17 mouse cellular contexts compared by ENCODE assay signal in genomic region chr8:94674384-94674783, GRCm38 (mm10). TPM values are rescaled to one million over a fixed set of nuclear protein-coding genes. Genes with fewer than 3 reads are reported as not detected.
DNase-seq lines count a peak whose midpoint lies in the region; ATAC-seq and TF ChIP-seq lines count a peak whose summit lies in the region.
"Had no signal": no experiment of that assay in that cellular context is flagged by ENCODE, and none has a peak within 500 bp of the region (broad histone marks: within the 10 kb centered on the region; RNA-seq: fewer than 3 reads in every experiment).

No protein-coding gene starts in this region.

- H3K4me2 ChIP-seq in kidney, embryonic 15.5 days, result no peak overlapping the region
- H3K4me2 ChIP-seq in lung, embryonic 15.5 days, result no peak overlapping the region
- no peak overlapping the region for H3K4me2 ChIP-seq in forebrain, embryonic 16.5 days (ENCODE audit: low read length)
- H3K4me2 ChIP-seq: embryonic facial prominence, embryonic 15.5 days; forebrain, embryonic 12.5 days; liver, embryonic 13.5 days; neural tube, embryonic 15.5 days had no signal

- 69% methylated on average over 5 of the region's 5 CpGs for WGBS in kidney, embryonic 15.5 days
- WGBS in lung, embryonic 15.5 days, result 66% methylated on average over 5 of the region's 5 CpGs
- 47% methylated on average over 5 of the region's 5 CpGs for WGBS in lung, adult 2 months
- 82% methylated on average over 5 of the region's 5 CpGs for WGBS in embryonic facial prominence, embryonic 10.5 days
- 87% methylated on average over 5 of the region's 5 CpGs for WGBS in forebrain, embryonic 16.5 days

- no peak for TF ChIP-seq POLR2A in lung, adult 2 months (IDR thresholded peaks at IDR 0.05; ENCODE audit: borderline replicate concordance, extremely low read depth, low read depth, low read length)

- H3K27ac ChIP-seq in kidney, embryonic 15.5 days, result peak overlapping the region; percentile 45; the same call in 1 of the 2 replicates
- H3K27ac ChIP-seq in lung, embryonic 15.5 days, result 0 out of 2 replicates have a peak overlapping the region, but pooled peaks have one; percentile 13
- no peak overlapping the region for H3K27ac ChIP-seq in embryonic facial prominence, embryonic 10.5 days (replicated peaks)
- H3K27ac ChIP-seq in forebrain, embryonic 16.5 days (ENCODE audit: low read length), result no peak overlapping the region
- H3K27ac ChIP-seq: embryonic facial prominence, embryonic 15.5 days; forebrain, embryonic 12.5 days; liver, embryonic 13.5 days; midbrain, embryonic 10.5 days; neural tube, embryonic 15.5 days had no signal

- peaks cover 54% of the 10 kb centered on the region for H3K36me3 ChIP-seq in kidney, embryonic 15.5 days
- peaks cover 49% of the 10 kb centered on the region for H3K36me3 ChIP-seq in lung, embryonic 15.5 days
- H3K36me3 ChIP-seq in embryonic facial prominence, embryonic 10.5 days (replicated peaks), result peaks cover 77% of the 10 kb centered on the region
- H3K36me3 ChIP-seq in forebrain, embryonic 16.5 days (ENCODE audit: control insufficient read depth, insufficient read depth), result peaks cover 31% of the 10 kb centered on the region

- ATAC-seq in kidney, embryonic 15.5 days (replicated peaks; ENCODE audit: low FRiP score), result no peak
- ATAC-seq in lung, embryonic 15.5 days (ENCODE audit: borderline replicate concordance, extremely low read depth, low FRiP score, low TSS enrichment), result no peak
- no peak for ATAC-seq in forebrain, embryonic 16.5 days

- TF ChIP-seq CTCF in lung, adult 2 months (IDR thresholded peaks at IDR 0.05; ENCODE audit: insufficient read depth, low read length), result no peak

- H3K27me3 ChIP-seq in kidney, embryonic 15.5 days, result no peaks in the 10 kb centered on the region
- H3K27me3 ChIP-seq in lung, embryonic 15.5 days, result no peaks in the 10 kb centered on the region
- no peaks in the 10 kb centered on the region for H3K27me3 ChIP-seq in embryonic facial prominence, embryonic 10.5 days (replicated peaks; ENCODE audit: low read depth, poor library complexity, severe bottlenecking)
- H3K27me3 ChIP-seq in forebrain, embryonic 16.5 days (replicated peaks; ENCODE audit: control insufficient read depth, insufficient read depth, low read length), result no peaks in the 10 kb centered on the region
- H3K27me3 ChIP-seq: embryonic facial prominence, embryonic 15.5 days; forebrain, embryonic 12.5 days; liver, embryonic 13.5 days; neural tube, embryonic 15.5 days had no signal

- peak; percentile 37 for DNase-seq in adrenal gland, postnatal 14 days
- no peak for DNase-seq in adrenal gland, postnatal 4 days (ENCODE audit: low spot score in 2 of 2)
- DNase-seq in kidney, adult 18-20 months, result no peak
- no peak for DNase-seq in lung, adult 2 months
- DNase-seq in embryonic facial prominence, embryonic 10.5 days (ENCODE audit: low spot score), result no peak
- DNase-seq: cerebellum, adult 11-12 months; cerebellum, postnatal 36 days; kidney, postnatal 25 days; liver, embryonic 13.5 days had no signal

- H3K9ac ChIP-seq in kidney, embryonic 15.5 days, result no peak overlapping the region
- no peak overlapping the region for H3K9ac ChIP-seq in lung, embryonic 15.5 days
- H3K9ac ChIP-seq in forebrain, embryonic 16.5 days (replicated peaks; ENCODE audit: low read depth, low read length), result no peak overlapping the region
- H3K9ac ChIP-seq: embryonic facial prominence, embryonic 15.5 days; forebrain, embryonic 12.5 days; liver, embryonic 13.5 days; neural tube, embryonic 15.5 days had no signal

- no peak overlapping the region for H3K4me3 ChIP-seq in kidney, embryonic 15.5 days (replicated peaks)
- H3K4me3 ChIP-seq in lung, embryonic 15.5 days, result no peak overlapping the region
- H3K4me3 ChIP-seq in lung, adult 2 months (replicated peaks; ENCODE audit: extremely low read depth, low read depth, low read length), result no peak overlapping the region
- no peak overlapping the region for H3K4me3 ChIP-seq in embryonic facial prominence, embryonic 10.5 days
- no peak overlapping the region for H3K4me3 ChIP-seq in forebrain, embryonic 16.5 days (replicated peaks; ENCODE audit: low read length)
- H3K4me3 ChIP-seq: embryonic facial prominence, embryonic 15.5 days; forebrain, embryonic 12.5 days; liver, embryonic 13.5 days; midbrain, embryonic 10.5 days; neural tube, embryonic 15.5 days had no signal

- no peaks in the 10 kb centered on the region for H3K9me3 ChIP-seq in kidney, embryonic 15.5 days (replicated peaks)
- H3K9me3 ChIP-seq in lung, embryonic 15.5 days, result no peaks in the 10 kb centered on the region
- H3K9me3 ChIP-seq in embryonic facial prominence, embryonic 10.5 days, result no peaks in the 10 kb centered on the region
- H3K9me3 ChIP-seq in forebrain, embryonic 16.5 days (ENCODE audit: control insufficient read depth, low read length), result no peaks in the 10 kb centered on the region
- H3K9me3 ChIP-seq: embryonic facial prominence, embryonic 15.5 days; forebrain, embryonic 12.5 days; liver, embryonic 13.5 days; midbrain, embryonic 10.5 days; neural tube, embryonic 15.5 days had no signal

- no peaks in the 10 kb centered on the region; the same call in 1 of the 2 replicates for H3K4me1 ChIP-seq in kidney, embryonic 15.5 days
- H3K4me1 ChIP-seq in lung, embryonic 15.5 days, result peaks cover 13% of the 10 kb centered on the region
- H3K4me1 ChIP-seq in lung, adult 2 months (ENCODE audit: control insufficient read depth, insufficient read depth, low read length), result peaks cover 19% of the 10 kb centered on the region
- peaks cover 12% of the 10 kb centered on the region for H3K4me1 ChIP-seq in embryonic facial prominence, embryonic 10.5 days
- 0 out of 2 replicates have a peak, but pooled peaks cover 5% of the 10 kb centered on the region for H3K4me1 ChIP-seq in forebrain, embryonic 16.5 days (replicated peaks; ENCODE audit: control insufficient read depth, insufficient read depth, low read length)
- H3K4me1 ChIP-seq: embryonic facial prominence, embryonic 15.5 days; liver, embryonic 13.5 days had no signal

RNA-seq across cellular contexts. Expression of gene Arl2bp, which starts 8.0 kb away (rescaled TPM):
- 60.1 and 71.0 TPM in 2 replicates for total RNA-seq in adrenal gland, postnatal 14 days (2021)
- total RNA-seq in adrenal gland, postnatal 4 days (2021), result 100 to 1,000 TPM; 101 to 111 TPM
- 138 and 142 TPM in 2 replicates for polyA plus RNA-seq in kidney, embryonic 15.5 days (2015; fragmentation: Nextera tagmentation; extraction: Ambion mirVana)
- 147 TPM in 2 replicates for polyA plus RNA-seq in lung, embryonic 15.5 days (2015; fragmentation: Nextera tagmentation; extraction: Ambion mirVana)
- polyA plus RNA-seq in lung, adult 2 months (2012; rRNA removed), result 104 and 126 TPM in 2 replicates
- 179 and 184 TPM in 2 replicates for polyA plus RNA-seq in embryonic facial prominence, embryonic 10.5 days (2016; fragmentation: Nextera tagmentation; extraction: Ambion mirVana)
- polyA plus RNA-seq in forebrain, embryonic 16.5 days (2015; fragmentation: Nextera tagmentation; extraction: Ambion mirVana), result 180 TPM in 2 replicates

RNA-seq across cellular contexts. Expression of gene Pllp, which starts 21.7 kb away (rescaled TPM):
- 0.86 and 1.6 TPM in 2 replicates for total RNA-seq in adrenal gland, postnatal 14 days (2021)
- 1 to 10 TPM; 3.3 to 4.1 TPM for total RNA-seq in adrenal gland, postnatal 4 days (2021)
- 12.1 and 13.1 TPM in 2 replicates for polyA plus RNA-seq in kidney, embryonic 15.5 days (2015; fragmentation: Nextera tagmentation; extraction: Ambion mirVana)
- 3.5 and 3.6 TPM in 2 replicates for polyA plus RNA-seq in lung, embryonic 15.5 days (2015; fragmentation: Nextera tagmentation; extraction: Ambion mirVana)
- polyA plus RNA-seq in lung, adult 2 months (2012; rRNA removed), result 108 and 172 TPM in 2 replicates
- 0.27 and 0.34 TPM in 2 replicates for polyA plus RNA-seq in embryonic facial prominence, embryonic 10.5 days (2016; fragmentation: Nextera tagmentation; extraction: Ambion mirVana)
- polyA plus RNA-seq in forebrain, embryonic 16.5 days (2015; fragmentation: Nextera tagmentation; extraction: Ambion mirVana), result 1.6 and 1.7 TPM in 2 replicates
- total RNA-seq: hematopoietic stem cell, adult 5-6 weeks had no signal

Comparison
In these comparisons a context has a peak if more than half of its experiments do, and no peak if none do; other contexts are left out.
1. H3K27ac ChIP-seq: peak in kidney, embryonic 15.5 days (single experiment) and lung, embryonic 15.5 days (single experiment); none in embryonic facial prominence, embryonic 10.5 days (single experiment) and forebrain, embryonic 16.5 days (single experiment).